Mouse (Mus musculus): Measurements from ENCODE around the gene Ttc7.
"Not testable (repeated sequence)": the region's sequence is repeated elsewhere in the genome, so short reads cannot be mapped to it uniquely, and the experiment has no call there.

- not testable (repeated sequence) for TF ChIP-seq POLR2A, CTCF (IDR thresholded peaks at IDR 0.05; ENCODE audit: insufficient read depth, low read depth, low read length)
These were observed 18.9 kb downstream of the Ttc7 start for GRCm38 (mm10) chr17:87301607-87302006.

Measured in olfactory bulb, adult 2 months (tissue).